Mouse (Mus musculus) ES-Bruce4 (cell line): ENCODE results near the gene Arhgef17.

Experiments used
- CTCF ChIP-seq: IDR thresholded peaks from one replicate; pipeline ENCODE4 v1.8.1; 2011; ENCODE audit warnings: low read depth, low read length
- POLR2A ChIP-seq: IDR thresholded peaks from one replicate; pipeline ENCODE4 v1.8.1; 2011; ENCODE audit warnings: low read length; ENCODE audit not compliant: insufficient read depth

- no peak for TF ChIP-seq CTCF
- no peak for TF ChIP-seq POLR2A
Measured at GRCm38 (mm10) chr7:100963381-100963780, 31.5 kb upstream of the Arhgef17 start.
